Comparison of ENCODE assay signal across 8 mouse cellular contexts in genomic region chr11:83439426-83440060, GRCm38 (mm10). TPM values are rescaled to one million over a fixed set of nuclear protein-coding genes. Genes with fewer than 3 reads are reported as not detected.
A peak's percentile ranks its signal among the peaks of the same experiment; 100 is the strongest.
DNase-seq lines count a peak whose midpoint lies in the region; ATAC-seq and TF ChIP-seq lines count a peak whose summit lies in the region.
"Had no signal": no experiment of that assay in that cellular context is flagged by ENCODE, and none has a peak within 500 bp of the region (broad histone marks: within the 10 kb centered on the region; RNA-seq: fewer than 3 reads in every experiment).

No protein-coding gene starts in this region.

- no peak overlapping the region; the same call in 1 of the 2 replicates for H3K9ac ChIP-seq in forebrain, postnatal 0 days
- no peak overlapping the region for H3K9ac ChIP-seq in liver, embryonic 16.5 days (ENCODE audit: low read depth, low read length)

- H3K4me2 ChIP-seq in forebrain, postnatal 0 days (ENCODE audit: low read depth) = peak overlapping the region; percentile 76
- peak overlapping the region; percentile 97 for H3K4me2 ChIP-seq in liver, embryonic 16.5 days (ENCODE audit: low read depth, low read length)

- H3K27ac ChIP-seq in forebrain, postnatal 0 days (ENCODE audit: low read depth, low read length) = no peak overlapping the region
- no peak overlapping the region for H3K27ac ChIP-seq in liver, embryonic 16.5 days (ENCODE audit: low read length)

- peaks cover 28% of the 10 kb centered on the region for H3K27me3 ChIP-seq in forebrain, postnatal 0 days (ENCODE audit: insufficient read depth, low read length)
- peaks cover 37% of the 10 kb centered on the region for H3K27me3 ChIP-seq in liver, embryonic 16.5 days (ENCODE audit: control insufficient read depth, insufficient read depth, low read depth, low read length)

- peak; percentile 24 for DNase-seq in thymus, postnatal 0 days (ENCODE audit: low spot score)
- no peak for DNase-seq in thymus, adult 18-20 months
- DNase-seq in forebrain, postnatal 0 days = no peak
- no peak for DNase-seq in retina, embryonic 14.5 days (ENCODE audit: low spot score)
- no peak for DNase-seq in layer of hippocampus, postnatal 36 days

- no peaks in the 10 kb centered on the region for H3K4me1 ChIP-seq in forebrain, postnatal 0 days (ENCODE audit: insufficient read depth)
- H3K4me1 ChIP-seq in liver, embryonic 16.5 days (ENCODE audit: control insufficient read depth, low read depth, low read length) = peaks cover 13% of the 10 kb centered on the region

- WGBS in forebrain, postnatal 0 days = 32% methylated on average over 11 of the region's 11 CpGs
- WGBS in liver, embryonic 16.5 days (ENCODE audit: insufficient replicate concordance) = 17% methylated on average over 11 of the region's 11 CpGs

- no peak for ATAC-seq in forebrain, postnatal 0 days
- ATAC-seq in liver, embryonic 16.5 days (ENCODE audit: low read depth) = no peak
- no peak for ATAC-seq in inflammation-experienced regulatory T-cells, adult 6 months

- TF ChIP-seq CTCF in forebrain, postnatal 0 days (IDR thresholded peaks at IDR 0.05; ENCODE audit: low read depth) = no peak

- H3K4me3 ChIP-seq in forebrain, postnatal 0 days (ENCODE audit: low read depth, low read length) = peak overlapping the region; percentile 61
- H3K4me3 ChIP-seq in liver, embryonic 16.5 days (ENCODE audit: low read depth, low read length) = peak overlapping the region; percentile 75

- no peaks in the 10 kb centered on the region for H3K36me3 ChIP-seq in forebrain, postnatal 0 days (ENCODE audit: insufficient read depth)
- H3K36me3 ChIP-seq in liver, embryonic 16.5 days (ENCODE audit: control insufficient read depth, insufficient read depth) = no peaks in the 10 kb centered on the region

- no peaks in the 10 kb centered on the region for H3K9me3 ChIP-seq in forebrain, postnatal 0 days (ENCODE audit: low read length)
- H3K9me3 ChIP-seq in liver, embryonic 16.5 days (replicated peaks; ENCODE audit: control insufficient read depth, low read length) = no peaks in the 10 kb centered on the region

RNA-seq across cellular contexts. Expression of gene 1700020L24Rik, which starts 2.1 kb away (rescaled TPM):
- polyA plus RNA-seq in thymus, postnatal 0 days (2015; fragmentation: Nextera tagmentation; extraction: Ambion mirVana) = 2.2 and 2.7 TPM in 2 replicates
- 0.24 and 0.77 TPM in 2 replicates for total RNA-seq in forebrain, postnatal 0 days (2014; rRNA removed)
- polyA plus RNA-seq in forebrain, postnatal 0 days (2015; fragmentation: Nextera tagmentation; extraction: Ambion mirVana) = 0.40 and 0.63 TPM in 2 replicates
- polyA plus RNA-seq in liver, embryonic 16.5 days (2015; fragmentation: Nextera tagmentation; extraction: Ambion mirVana) = 1.7 and 2.4 TPM in 2 replicates
- polyA plus RNA-seq in inflammation-experienced regulatory T-cells, adult 6 months (2017; shearing (Covaris generic)) = 1 to 10 TPM in 1 of 3 experiments, under 1 TPM in 1, not detected in 1; 0.48 to 1.6 TPM
- total RNA-seq in layer of hippocampus, postnatal 36 days (2021) = not detected

RNA-seq across cellular contexts. Expression of gene Gas2l2, which starts 10.3 kb away (rescaled TPM):
- 0.12 and 0.21 TPM in 2 replicates for polyA plus RNA-seq in thymus, postnatal 0 days (2015; fragmentation: Nextera tagmentation; extraction: Ambion mirVana)
- total RNA-seq in forebrain, postnatal 0 days (2014; rRNA removed) = 1.2 and 1.3 TPM in 2 replicates
- 0.50 and 0.98 TPM in 2 replicates for polyA plus RNA-seq in forebrain, postnatal 0 days (2015; fragmentation: Nextera tagmentation; extraction: Ambion mirVana)
- not detected in 2 replicates for polyA plus RNA-seq in liver, embryonic 16.5 days (2015; fragmentation: Nextera tagmentation; extraction: Ambion mirVana)
- polyA plus RNA-seq in inflammation-experienced regulatory T-cells, adult 6 months (2017; shearing (Covaris generic)) = not detected
- under 1 TPM; 0.12 to 0.15 TPM for total RNA-seq in layer of hippocampus, postnatal 36 days (2021)
- total RNA-seq: hematopoietic stem cell, adult 5-6 weeks had no signal

RNA-seq across cellular contexts. Expression of gene Mmp28, which starts 23.3 kb away (rescaled TPM):
- polyA plus RNA-seq in thymus, postnatal 0 days (2015; fragmentation: Nextera tagmentation; extraction: Ambion mirVana) = 1.4 and 2.3 TPM in 2 replicates
- total RNA-seq in forebrain, postnatal 0 days (2014; rRNA removed) = 2.5 and 5.6 TPM in 2 replicates
- 0.97 and 1.1 TPM in 2 replicates for polyA plus RNA-seq in forebrain, postnatal 0 days (2015; fragmentation: Nextera tagmentation; extraction: Ambion mirVana)
- polyA plus RNA-seq in liver, embryonic 16.5 days (2015; fragmentation: Nextera tagmentation; extraction: Ambion mirVana) = 0.37 and 0.42 TPM in 2 replicates
- not detected for polyA plus RNA-seq in inflammation-experienced regulatory T-cells, adult 6 months (2017; shearing (Covaris generic))
- 1 to 10 TPM; 2.9 to 4.0 TPM for total RNA-seq in layer of hippocampus, postnatal 36 days (2021)

RNA-seq across cellular contexts. Expression of gene Rasl10b, which starts 30.6 kb away (rescaled TPM):
- polyA plus RNA-seq in thymus, postnatal 0 days (2015; fragmentation: Nextera tagmentation; extraction: Ambion mirVana) = 0.24 and 0.26 TPM in 2 replicates
- total RNA-seq in forebrain, postnatal 0 days (2014; rRNA removed) = 99.0 and 107 TPM in 2 replicates
- polyA plus RNA-seq in forebrain, postnatal 0 days (2015; fragmentation: Nextera tagmentation; extraction: Ambion mirVana) = 38.4 and 38.6 TPM in 2 replicates
- polyA plus RNA-seq in liver, embryonic 16.5 days (2015; fragmentation: Nextera tagmentation; extraction: Ambion mirVana) = 0.02 and 0.07 TPM in 2 replicates
- not detected for polyA plus RNA-seq in inflammation-experienced regulatory T-cells, adult 6 months (2017; shearing (Covaris generic))
- total RNA-seq in layer of hippocampus, postnatal 36 days (2021) = 100 to 1,000 TPM; 223 to 227 TPM
- total RNA-seq: hematopoietic stem cell, adult 5-6 weeks had no signal

RNA-seq across cellular contexts. Expression of gene Taf15, which starts 33.3 kb away (rescaled TPM):
- polyA plus RNA-seq in thymus, postnatal 0 days (2015; fragmentation: Nextera tagmentation; extraction: Ambion mirVana) = 6.9 and 10.2 TPM in 2 replicates
- total RNA-seq in forebrain, postnatal 0 days (2014; rRNA removed) = 16.5 and 27.8 TPM in 2 replicates
- 4.2 and 10.5 TPM in 2 replicates for polyA plus RNA-seq in forebrain, postnatal 0 days (2015; fragmentation: Nextera tagmentation; extraction: Ambion mirVana)
- polyA plus RNA-seq in liver, embryonic 16.5 days (2015; fragmentation: Nextera tagmentation; extraction: Ambion mirVana) = 4.1 and 4.2 TPM in 2 replicates
- polyA plus RNA-seq in inflammation-experienced regulatory T-cells, adult 6 months (2017; shearing (Covaris generic)) = 10 to 100 TPM; 17.8 to 20.6 (median 19.4) TPM
- 10 to 100 TPM; 75.0 to 77.4 TPM for total RNA-seq in layer of hippocampus, postnatal 36 days (2021)
